ENCODE assay signal across 10 mouse cellular contexts in genomic region chr2:6594160-6594559, GRCm38 (mm10).
DNase-seq lines count a peak whose midpoint lies in the region; ATAC-seq lines count a peak whose summit lies in the region.
"Had no signal": no experiment of that assay in that cellular context is flagged by ENCODE, and none has a peak within 500 bp of the region (broad histone marks: within the 10 kb centered on the region; RNA-seq: fewer than 3 reads in every experiment).

No protein-coding gene starts in this region.

- peak; percentile 36 for DNase-seq in right cerebral cortex, postnatal 25 days
- DNase-seq in right cerebral cortex, adult 2 months (ENCODE audit: low spot score in 2 of 2), result no peak
- no peak for DNase-seq in forebrain, embryonic 10.5 days (ENCODE audit: extremely low spot score, low spot score)
- no peak for DNase-seq in gastrocnemius, postnatal 14 days
- no peak for DNase-seq in embryo, embryonic 10 days (ENCODE audit: low spot score)
- no peak for DNase-seq in right cerebral cortex, postnatal 10 days (ENCODE audit: low spot score in 2 of 2)
- DNase-seq: kidney, adult 2 months had no signal

- H3K27me3 ChIP-seq in forebrain, embryonic 10.5 days (ENCODE audit: poor library complexity, severe bottlenecking), result no peaks in the 10 kb centered on the region
- H3K27me3 ChIP-seq in limb, embryonic 12.5 days, result no peaks in the 10 kb centered on the region
- no peaks in the 10 kb centered on the region for H3K27me3 ChIP-seq in liver, embryonic 12.5 days (replicated peaks)

- 62% methylated on average over 3 of the region's 3 CpGs for WGBS in forebrain, embryonic 10.5 days
- WGBS in limb, embryonic 12.5 days, result 41% methylated on average over 3 of the region's 3 CpGs
- WGBS in liver, embryonic 12.5 days (ENCODE audit: insufficient replicate concordance), result 69% methylated on average over 3 of the region's 3 CpGs

- peaks cover 9% of the 10 kb centered on the region; the same call in 1 of the 2 replicates for H3K36me3 ChIP-seq in forebrain, embryonic 10.5 days (replicated peaks)
- H3K36me3 ChIP-seq in limb, embryonic 12.5 days, result no peaks in the 10 kb centered on the region
- H3K36me3 ChIP-seq in liver, embryonic 12.5 days, result no peaks in the 10 kb centered on the region

- H3K4me1 ChIP-seq in forebrain, embryonic 10.5 days, result peaks cover 17% of the 10 kb centered on the region
- H3K4me1 ChIP-seq in limb, embryonic 12.5 days (replicated peaks), result peaks cover 15% of the 10 kb centered on the region
- no peaks in the 10 kb centered on the region for H3K4me1 ChIP-seq in liver, embryonic 12.5 days
- H3K4me1 ChIP-seq: heart, embryonic 10.5 days had no signal

- no peak overlapping the region for H3K4me2 ChIP-seq in limb, embryonic 12.5 days
- no peak overlapping the region for H3K4me2 ChIP-seq in liver, embryonic 12.5 days

- intact Hi-C loops in gastrocnemius, postnatal 14 days (cut with DNase I; ENCODE audit: low total_unique reads), result no loop called here

- H3K4me3 ChIP-seq in forebrain, embryonic 10.5 days, result no peak overlapping the region
- no peak overlapping the region for H3K4me3 ChIP-seq in limb, embryonic 12.5 days (replicated peaks)
- H3K4me3 ChIP-seq in liver, embryonic 12.5 days, result no peak overlapping the region
- H3K4me3 ChIP-seq: heart, embryonic 10.5 days had no signal

- peak overlapping the region; percentile 77 for H3K27ac ChIP-seq in forebrain, embryonic 10.5 days
- H3K27ac ChIP-seq in limb, embryonic 12.5 days, result no peak overlapping the region
- no peak overlapping the region for H3K27ac ChIP-seq in liver, embryonic 12.5 days
- H3K27ac ChIP-seq: heart, embryonic 10.5 days had no signal

- H3K9ac ChIP-seq in limb, embryonic 12.5 days (replicated peaks), result no peak overlapping the region
- no peak overlapping the region for H3K9ac ChIP-seq in liver, embryonic 12.5 days

- ATAC-seq in limb, embryonic 12.5 days (ENCODE audit: insufficient number of reproducible peaks, insufficient read depth, low FRiP score, low TSS enrichment, low read depth), result 0 out of 2 replicates have a peak, but pooled peaks have one; percentile 18
- no peak for ATAC-seq in liver, embryonic 12.5 days

- H3K9me3 ChIP-seq in forebrain, embryonic 10.5 days, result no peaks in the 10 kb centered on the region
- no peaks in the 10 kb centered on the region for H3K9me3 ChIP-seq in limb, embryonic 12.5 days
- no peaks in the 10 kb centered on the region for H3K9me3 ChIP-seq in liver, embryonic 12.5 days (replicated peaks)
- H3K9me3 ChIP-seq: heart, embryonic 10.5 days had no signal
